Mouse (Mus musculus) embryonic facial prominence, embryonic 14.5 days (tissue): ENCODE measurements around the gene Shpk. TPM values are rescaled to one million over a fixed set of nuclear protein-coding genes. Genes with fewer than 3 reads are reported as not detected.

ENCODE experiments used
- ATAC-seq: fragments of 200-750 bp; cut with Nextera tagmentation; 2 replicates; pipeline ENCODE4 v1.8.0; 2017; ENCODE audit warnings: low read depth, moderate number of reproducible peaks, moderate TSS enrichment
- DNase-seq: peaks from one replicate; pipeline ENCODE4 v3.0.0-alpha.2; 2015; ENCODE audit warnings: low spot score
- H3K27ac ChIP-seq: fragments of 300-500 bp; sonication (generic); replicated peaks from 2 replicates; pipeline ENCODE4 v1.5.1; 2014; ENCODE audit warnings: low read depth, mild to moderate bottlenecking, low read length, moderate library complexity
- H3K27me3 ChIP-seq: fragments of 300-500 bp; sonication (generic); replicated peaks from 2 replicates; pipeline ENCODE4 v1.6.1; 2014; ENCODE audit warnings: low read length; ENCODE audit not compliant: control insufficient read depth, insufficient read depth
- H3K36me3 ChIP-seq: fragments of 300-500 bp; sonication (generic); 2 replicates; pipeline ENCODE4 v1.6.1; 2014; ENCODE audit warnings: low read length, mixed read lengths; ENCODE audit not compliant: control insufficient read depth, insufficient read depth
- H3K4me1 ChIP-seq: fragments of 300-500 bp; sonication (generic); 2 replicates; pipeline ENCODE4 v1.6.1; 2014; ENCODE audit warnings: antibody characterized with exemption, low read length; ENCODE audit not compliant: control insufficient read depth, insufficient read depth
- H3K4me2 ChIP-seq: fragments of 300-500 bp; sonication (generic); 2 replicates; pipeline ENCODE4 v1.6.1; 2014; ENCODE audit warnings: low read depth, mild to moderate bottlenecking, low read length, moderate library complexity, mixed read lengths
- H3K4me3 ChIP-seq: fragments of 300-500 bp; sonication (generic); 2 replicates; pipeline ENCODE4 v1.5.1; 2014; ENCODE audit warnings: low read depth, mild to moderate bottlenecking, low read length
- H3K9ac ChIP-seq: fragments of 300-500 bp; sonication (generic); 2 replicates; pipeline ENCODE4 v1.6.1; 2014; ENCODE audit warnings: low read depth, mild to moderate bottlenecking, low read length, moderate library complexity, mixed read lengths
- H3K9me3 ChIP-seq: fragments of 300-500 bp; sonication (generic); 2 replicates; pipeline ENCODE4 v1.6.1; 2016; ENCODE audit warnings: low read length; ENCODE audit not compliant: control insufficient read depth
- WGBS: fragments of 180-500 bp; shearing (Covaris S2); extraction: QIAGEN DNeasy Blood & Tissue Kit; methylation state at CpG from one replicate; pipeline ENCODE4 v1.1.7; 2014; 5-methylcytosine and 5-hydroxymethylcytosine counted together
- polyA plus RNA-seq: library from polyadenylated mRNA; unstranded; fragments of >200 nt; fragmentation: Nextera tagmentation; extraction: Ambion mirVana; gene quantifications from 2 replicates; pipeline ENCODE4 v1.2.1, GENCODE M21; 2014

Shpk gene
- polyA plus RNA-seq, 1 experiment from 2014 or later = 1.6 TPM

GRCm38 (mm10) chr11:73169231-73169630 is 30.0 kb upstream of the Shpk start:
- 46% methylated on average over 4 of the region's 4 CpGs for WGBS
- Histone ChIP-seq H3K4me1 (no peaks in the 10 kb centered on the region), H3K9me3 (no peaks in the 10 kb centered on the region), H3K27me3 (no peaks in the 10 kb centered on the region), H3K9ac (no peak overlapping the region), H3K36me3 (peaks cover 19% of the 10 kb centered on the region), H3K4me2 (no peak overlapping the region), H3K27ac (no peak overlapping the region), H3K4me3 (no peak overlapping the region)
- ATAC-seq (peak; percentile 62; the same call in 1 of the 2 replicates), DNase-seq (peak; percentile 40)

GRCm38 (mm10) chr11:73172186-73172585 is 27.1 kb upstream of the Shpk start:
- 43% methylated on average over 5 of the region's 5 CpGs for WGBS
- Histone ChIP-seq H3K4me2 (no peak overlapping the region), H3K4me3 (no peak overlapping the region), H3K36me3 (peaks cover 29% of the 10 kb centered on the region), H3K27ac (no peak overlapping the region), H3K9ac (no peak overlapping the region), H3K27me3 (no peaks in the 10 kb centered on the region), H3K9me3 (no peaks in the 10 kb centered on the region), H3K4me1 (peaks cover 10% of the 10 kb centered on the region; the same call in 1 of the 2 replicates)
- DNase-seq = peak; percentile 70
- no peak for ATAC-seq

DNA sequence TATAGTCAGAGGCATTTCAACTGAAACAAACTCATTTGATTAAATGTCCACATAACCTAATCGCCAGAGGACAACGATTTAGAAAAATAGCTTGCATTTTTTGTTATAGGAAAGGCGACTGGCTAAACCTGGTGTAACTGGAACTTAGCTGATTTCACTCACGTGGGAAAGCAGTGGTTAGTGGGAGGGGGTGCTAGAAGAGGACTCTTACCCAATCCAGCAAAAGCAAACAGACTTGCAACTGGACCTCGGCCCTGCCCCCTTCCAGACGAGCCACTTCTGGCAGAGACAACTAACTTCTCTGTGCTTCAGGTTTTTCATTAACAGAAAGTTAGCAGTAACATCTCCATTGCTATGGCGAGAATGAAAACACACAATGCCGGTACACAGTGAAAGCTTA is 23.6 kb upstream of the Shpk start:
- H3K27ac ChIP-seq = no peak overlapping the region
- peak; percentile 33 for DNase-seq

GRCm38 (mm10) chr11:73176186-73176585 is 23.1 kb upstream of the Shpk start:
- Histone ChIP-seq H3K4me1 (peaks cover 19% of the 10 kb centered on the region), H3K9ac (peak overlapping the region; percentile 93), H3K9me3 (no peaks in the 10 kb centered on the region), H3K4me2 (peak overlapping the region; percentile 71), H3K4me3 (peak overlapping the region; percentile 97), H3K27me3 (no peaks in the 10 kb centered on the region), H3K36me3 (peaks cover 33% of the 10 kb centered on the region), H3K27ac (peak overlapping the region; percentile 83)
- WGBS = 2% methylated on average over 12 of the region's 15 CpGs
- ATAC-seq = no peak
- no peak for DNase-seq

More for the DNA sequence above, 23.6 kb upstream of the Shpk start:
- no peak for ATAC-seq
- peak overlapping the region; percentile 71 for H3K4me2 ChIP-seq
- H3K4me3 ChIP-seq = peak overlapping the region; percentile 97
- H3K36me3 ChIP-seq = peaks cover 30% of the 10 kb centered on the region
- H3K27me3 ChIP-seq = no peaks in the 10 kb centered on the region
- H3K9me3 ChIP-seq = no peaks in the 10 kb centered on the region
- peaks cover 19% of the 10 kb centered on the region for H3K4me1 ChIP-seq
- WGBS = 37% methylated on average over 8 of the region's 8 CpGs
- H3K9ac ChIP-seq = peak overlapping the region; percentile 93

GRCm38 (mm10) chr11:73176608-73177508 is 22.4 kb upstream of the Shpk start, which contains the start of the genes Emc6 and Tax1bp3:
Gene Emc6, minus strand, starts transcription at chr11:73177037.
Gene Tax1bp3, plus strand, starts transcription at chr11:73177083.
- ATAC-seq (peak; percentile 98), DNase-seq (peak; percentile 100)
- H3K4me2 ChIP-seq = peak within 1 kb of the TSS; percentile 72
- no peaks in the 10 kb centered on the region for H3K9me3 ChIP-seq
- peak within 1 kb of the TSS; percentile 93 for H3K9ac ChIP-seq
- peak within 1 kb of the TSS; percentile 93 for H3K27ac ChIP-seq
- WGBS = 2% methylated on average over 50 of the region's 81 CpGs
- peaks cover 31% of the 10 kb centered on the region for H3K36me3 ChIP-seq
- H3K27me3 ChIP-seq = no peaks in the 10 kb centered on the region
- H3K4me1 ChIP-seq = peaks cover 19% of the 10 kb centered on the region
- H3K4me3 ChIP-seq = peak within 1 kb of the TSS; percentile 97

DNA sequence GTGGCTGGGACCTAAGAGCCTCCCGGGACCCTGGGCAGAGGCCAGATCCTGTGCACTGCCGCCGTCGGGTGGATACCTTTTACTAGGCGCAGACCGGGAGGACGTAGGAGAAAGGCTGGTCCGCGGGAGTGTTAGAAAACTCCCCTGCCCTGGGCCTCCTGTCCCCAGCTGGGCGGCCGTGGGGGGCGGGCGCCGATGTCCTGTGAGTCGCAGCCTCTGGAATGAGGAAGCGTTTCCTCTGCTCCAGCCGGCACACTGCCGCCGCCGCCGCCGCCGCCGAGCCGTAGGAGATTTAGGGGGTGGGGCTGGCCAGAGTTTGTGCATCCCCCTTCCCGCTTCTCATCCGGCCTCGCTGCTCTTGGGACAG is 21.8 kb upstream of the Shpk start:
- Histone ChIP-seq H3K4me1 (peaks cover 19% of the 10 kb centered on the region), H3K36me3 (peaks cover 36% of the 10 kb centered on the region), H3K4me3 (peak overlapping the region; percentile 97), H3K27ac (peak overlapping the region; percentile 93), H3K4me2 (peak overlapping the region; percentile 72), H3K9ac (peak overlapping the region; percentile 83), H3K27me3 (no peaks in the 10 kb centered on the region), H3K9me3 (no peaks in the 10 kb centered on the region)
- DNase-seq = peak; percentile 92
- ATAC-seq = peak; percentile 88
- 0% methylated on average over 14 of the region's 28 CpGs for WGBS

- no peak for ATAC-seq
- Histone ChIP-seq H3K4me2 (peak overlapping the region; percentile 72), H3K4me3 (peak overlapping the region; percentile 97), H3K9ac (peak overlapping the region; percentile 83), H3K36me3 (peaks cover 35% of the 10 kb centered on the region), H3K27me3 (no peaks in the 10 kb centered on the region), H3K9me3 (no peaks in the 10 kb centered on the region), H3K27ac (peak overlapping the region; percentile 93), H3K4me1 (peaks cover 19% of the 10 kb centered on the region)
- WGBS = 4% methylated on average over 2 of the region's 2 CpGs
- peak; percentile 22 for DNase-seq
Measured at GRCm38 (mm10) chr11:73177895-73178294, 21.4 kb upstream of the Shpk start.

DNA sequence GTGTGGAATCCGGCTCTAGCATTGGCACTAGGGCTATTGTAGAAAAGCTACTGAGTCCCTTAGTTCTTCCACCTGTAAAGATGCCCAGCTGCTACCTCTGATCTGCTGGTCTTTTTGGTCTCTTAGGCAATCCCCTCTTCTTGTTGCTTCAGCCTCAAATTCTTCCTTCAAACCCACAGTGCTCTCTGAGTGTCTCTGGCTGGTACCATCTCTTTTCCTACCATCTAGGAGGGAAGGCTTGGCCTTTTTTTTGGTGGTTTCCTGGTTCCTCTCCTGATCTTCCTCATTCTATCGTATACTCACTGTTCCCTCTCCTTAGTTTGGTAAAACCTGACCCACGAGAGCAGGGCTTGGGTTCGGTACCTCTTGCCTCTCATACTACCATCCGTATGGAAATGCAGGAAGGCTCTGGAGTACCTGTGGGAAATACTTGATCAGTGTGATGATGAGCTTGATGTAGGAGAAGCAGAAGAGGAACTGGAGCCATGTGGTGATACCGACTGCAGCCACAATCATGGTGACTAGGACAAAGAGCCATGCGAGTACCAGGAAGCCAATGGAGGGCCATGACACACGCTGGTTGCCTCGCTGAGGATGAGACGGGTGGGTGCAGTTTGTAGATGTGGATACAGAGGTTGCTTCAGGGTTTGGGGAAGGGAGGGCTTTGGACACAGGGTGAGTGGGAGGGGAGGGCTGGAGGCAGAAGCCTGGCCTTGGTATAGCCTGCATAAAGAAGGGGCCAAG is 13.2 kb upstream of the Shpk start:
- Histone ChIP-seq H3K4me2 (no peak overlapping the region), H3K4me1 (no peaks in the 10 kb centered on the region), H3K27me3 (no peaks in the 10 kb centered on the region), H3K36me3 (peaks cover 63% of the 10 kb centered on the region), H3K9ac (no peak overlapping the region), H3K4me3 (no peak overlapping the region), H3K27ac (no peak overlapping the region), H3K9me3 (no peaks in the 10 kb centered on the region)
- 94% methylated on average over 10 of the region's 10 CpGs for WGBS
- no peak for DNase-seq
- no peak for ATAC-seq
